Mouse (Mus musculus) testis, postnatal 14 days (tissue): ENCODE data around the gene Ngef.

Experiments
- DNase-seq: peaks from one replicate; pipeline ENCODE4 v3.0.0; 2021; ENCODE audit warnings: low spot score

Gene Ngef

GRCm38 (mm10) chr1:87573800-87574215, at the start of gene Ngef:
Gene Ngef (minus strand): TSS chr1:87573870.
- DNase-seq, result no peak

DNA sequence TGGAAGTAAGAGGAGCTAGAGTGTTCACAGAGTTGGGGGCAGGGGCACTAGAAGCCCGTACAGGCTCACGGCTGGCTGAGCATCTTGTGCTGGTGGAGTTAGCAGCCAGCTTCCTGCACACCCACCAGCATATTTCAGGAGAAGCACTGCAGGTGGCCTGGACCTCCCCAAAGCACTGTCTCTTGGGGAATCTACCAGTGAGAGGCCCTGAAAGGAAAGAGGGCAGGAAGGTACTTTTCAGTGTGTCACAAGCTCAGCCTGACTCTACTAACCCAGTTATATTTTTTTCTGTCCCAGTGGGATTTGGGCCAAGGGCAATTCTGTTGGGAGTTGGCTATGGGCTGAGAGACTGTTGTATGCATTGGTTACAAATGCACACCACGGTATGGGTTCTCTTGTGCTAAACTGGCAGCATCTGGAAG, 48.2 kb upstream of the Ngef start:
- DNase-seq, result no peak

- DNase-seq, result no peak
These were observed 47.6 kb upstream of the Ngef start for GRCm38 (mm10) chr1:87621146-87621857.

- DNase-seq, result no peak
These were observed 47.0 kb upstream of the Ngef start for GRCm38 (mm10) chr1:87620693-87621092.

DNA sequence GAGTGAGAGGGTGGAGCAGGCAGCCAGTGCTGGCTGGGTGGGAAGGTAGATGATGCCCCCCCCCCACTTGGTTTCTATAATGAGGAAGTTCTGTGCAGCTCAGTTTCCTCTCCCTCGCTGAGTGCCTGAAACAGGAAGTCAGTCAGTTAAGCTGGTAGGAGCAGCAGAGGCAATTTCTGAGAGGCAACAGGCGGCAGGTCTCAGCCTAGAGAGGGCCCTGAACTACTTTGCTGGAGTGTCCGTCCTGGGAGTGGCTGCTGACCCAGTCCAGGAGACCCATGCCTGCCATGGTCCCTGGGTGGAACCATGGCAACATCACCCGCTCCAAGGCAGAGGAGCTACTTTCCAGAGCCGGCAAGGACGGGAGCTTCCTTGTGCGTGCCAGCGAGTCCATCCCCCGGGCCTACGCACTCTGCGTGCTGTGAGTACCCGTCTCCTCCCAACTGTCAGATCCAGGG, 46.6 kb upstream of the Ngef start, which contains the start of gene Inpp5d:
Gene Inpp5d (plus strand): TSS at position 102 of the 458 bp plus-strand sequence.
- no peak for DNase-seq

- peak; percentile 25 for DNase-seq
These were observed 41.1 kb upstream of the Ngef start for GRCm38 (mm10) chr1:87614576-87615295.

DNA sequence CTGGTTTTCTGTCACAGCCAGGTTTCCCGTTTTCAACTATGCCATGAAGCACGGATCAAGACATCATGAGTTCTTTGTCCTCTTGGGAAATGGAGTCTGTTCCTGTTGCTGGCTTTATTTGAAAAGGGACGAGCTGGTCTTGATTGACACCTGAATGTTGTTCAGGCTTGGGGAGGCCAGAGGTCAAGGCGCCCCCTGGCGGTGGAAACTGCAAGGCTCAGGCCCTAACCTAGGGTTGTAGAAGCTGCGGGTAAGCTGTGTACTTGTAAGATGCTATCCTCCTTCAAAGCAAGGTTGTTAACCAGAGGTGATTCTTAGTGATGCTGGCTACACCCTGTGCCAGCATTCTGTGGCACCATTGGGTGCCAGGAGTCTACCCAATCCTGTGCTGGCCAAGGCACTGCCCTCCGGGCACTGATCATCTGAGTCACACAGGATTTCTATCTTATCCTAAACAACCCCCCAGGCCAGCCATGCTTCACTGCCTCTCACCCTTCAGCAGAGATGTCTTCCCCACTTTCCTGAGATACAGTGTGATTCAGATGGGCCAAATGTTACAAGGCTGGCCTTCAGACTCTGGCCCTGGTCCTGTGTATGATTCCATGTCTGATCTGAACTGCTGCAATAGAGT, 34.9 kb upstream of the Ngef start:
- DNase-seq, result peak; percentile 39

GRCm38 (mm10) chr1:87607385-87608091, 33.9 kb upstream of the Ngef start:
- no peak for DNase-seq

- no peak for DNase-seq
These were observed 31.6 kb upstream of the Ngef start for GRCm38 (mm10) chr1:87605296-87605695.

DNA sequence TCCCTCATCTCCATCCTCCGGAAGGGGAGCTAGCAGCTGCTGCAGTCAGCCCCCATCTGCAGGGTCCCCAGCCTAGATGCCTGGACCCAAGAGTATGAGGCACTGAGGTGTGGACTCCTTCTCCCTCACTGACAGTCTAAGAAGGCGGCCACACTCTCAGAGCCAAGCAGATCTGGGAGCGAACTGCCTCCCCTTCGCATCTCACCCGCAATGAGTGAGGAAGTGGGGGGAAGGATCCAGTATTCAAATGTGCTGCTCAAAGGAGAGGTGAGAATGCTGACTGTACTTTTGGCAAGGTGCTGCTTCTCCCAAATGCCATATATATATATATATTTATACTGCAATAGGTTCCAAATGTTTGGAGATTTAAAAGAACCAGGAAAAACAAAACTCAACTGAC, 29.7 kb upstream of the Ngef start:
- no peak for DNase-seq

- no peak for DNase-seq
These were observed 28.1 kb upstream of the Ngef start for GRCm38 (mm10) chr1:87601801-87602200.

DNA sequence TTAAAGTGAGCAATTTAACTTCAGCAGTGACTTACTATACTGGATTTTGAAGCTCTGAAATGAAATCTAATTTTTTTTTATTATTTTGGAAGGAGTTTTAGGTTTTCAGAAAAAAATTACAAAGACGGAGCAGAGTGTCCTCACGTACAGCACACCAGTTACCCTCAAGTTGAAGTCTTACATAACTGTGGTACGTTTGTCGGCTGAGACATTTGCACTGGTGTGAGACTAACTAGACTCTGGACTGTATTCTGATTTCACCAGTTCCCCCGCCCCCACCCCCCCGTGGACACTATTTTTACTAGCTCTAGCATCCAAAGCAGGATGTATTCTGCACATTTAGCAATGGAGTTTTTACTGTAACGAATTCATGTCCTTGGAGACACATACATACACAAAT, 26.9 kb upstream of the Ngef start:
- DNase-seq, result no peak

- DNase-seq, result no peak
These were observed 21.0 kb upstream of the Ngef start for GRCm38 (mm10) chr1:87594671-87595070.

GRCm38 (mm10) chr1:87594261-87594660, 20.6 kb upstream of the Ngef start:
- no peak for DNase-seq

DNA sequence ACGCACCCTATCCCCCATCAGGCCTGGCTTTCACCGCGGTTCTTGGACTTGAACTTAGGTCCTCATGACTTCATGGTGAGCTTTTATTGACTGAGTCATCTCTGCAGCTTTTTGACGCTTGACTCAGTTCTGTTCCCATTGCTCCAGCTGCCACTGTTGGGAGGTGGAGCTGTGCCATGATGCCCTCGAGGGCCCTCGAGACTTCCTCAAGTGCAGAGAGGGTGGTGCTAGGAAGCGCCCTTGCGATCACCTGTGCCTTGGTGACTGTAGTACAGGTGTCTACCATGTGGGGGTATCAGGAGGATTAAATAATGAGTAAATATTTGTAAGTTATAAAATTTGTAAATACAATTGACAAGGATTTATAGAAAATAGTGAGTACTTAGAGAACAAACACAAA, 16.3 kb upstream of the Ngef start:
- no peak for DNase-seq

GRCm38 (mm10) chr1:87589162-87589561, 15.5 kb upstream of the Ngef start:
- no peak for DNase-seq

DNA sequence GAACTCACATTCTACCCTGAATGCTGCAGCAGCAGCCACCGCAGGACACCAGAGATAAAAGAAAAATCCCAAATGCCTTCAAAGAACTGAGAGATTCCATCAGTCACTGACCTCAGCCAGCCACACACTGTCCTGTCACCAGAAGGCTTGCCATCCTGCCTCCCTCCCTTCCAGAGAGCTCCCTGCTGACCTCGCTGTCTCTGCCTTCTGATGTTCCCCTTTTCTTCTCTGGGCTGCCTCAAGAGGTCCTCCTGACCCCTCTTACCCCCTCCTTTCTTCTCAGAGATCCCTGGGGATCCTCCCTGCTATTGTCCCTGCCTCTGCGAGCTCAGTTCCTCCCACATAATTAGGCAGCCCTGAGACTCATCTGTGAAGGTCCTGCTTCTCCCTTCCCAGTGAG, 7.2 kb upstream of the Ngef start:
- no peak for DNase-seq

GRCm38 (mm10) chr1:87578965-87579364, 5.3 kb upstream of the Ngef start:
- no peak for DNase-seq

DNA sequence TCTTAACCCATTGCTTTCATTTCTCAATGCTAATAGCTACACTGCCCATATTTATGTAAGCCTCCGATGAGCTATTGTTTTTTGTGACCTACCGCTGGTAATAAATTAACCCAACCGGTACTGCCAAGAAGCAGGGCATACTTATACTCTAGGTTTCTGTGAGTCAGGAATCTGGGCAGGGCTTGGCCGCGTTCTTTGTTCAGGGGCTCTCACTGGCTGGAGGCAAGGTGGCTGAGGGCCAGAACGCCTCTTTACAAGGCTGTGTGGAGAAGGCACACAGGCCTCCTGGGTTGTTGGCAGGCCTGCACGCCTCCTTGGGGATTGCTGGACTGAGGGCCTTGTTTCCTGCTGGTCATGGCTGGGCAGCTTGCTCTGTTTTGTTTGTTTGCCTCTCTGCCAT, 1.1 kb upstream of the Ngef start:
- DNase-seq, result peak; percentile 56

DNA sequence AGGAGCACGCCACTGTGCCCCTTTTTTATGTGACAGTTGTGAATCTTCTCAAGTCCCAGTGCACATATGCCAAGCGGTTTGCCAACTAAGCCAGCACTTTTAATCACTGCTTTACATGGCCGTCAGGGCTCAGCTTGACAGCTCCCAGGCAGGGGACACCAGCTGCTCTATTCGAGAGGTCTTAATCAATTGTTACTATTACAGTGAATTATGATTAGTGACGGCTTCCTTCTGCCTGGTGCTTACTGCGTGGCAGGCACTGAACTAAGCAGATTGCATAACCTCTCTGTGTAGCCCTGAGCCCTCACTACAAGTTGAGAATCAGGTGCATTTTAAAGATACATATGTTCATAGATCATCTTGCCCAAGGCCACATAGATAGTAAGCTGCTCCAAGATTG, 683 bp upstream of the Ngef start:
- no peak for DNase-seq

DNA sequence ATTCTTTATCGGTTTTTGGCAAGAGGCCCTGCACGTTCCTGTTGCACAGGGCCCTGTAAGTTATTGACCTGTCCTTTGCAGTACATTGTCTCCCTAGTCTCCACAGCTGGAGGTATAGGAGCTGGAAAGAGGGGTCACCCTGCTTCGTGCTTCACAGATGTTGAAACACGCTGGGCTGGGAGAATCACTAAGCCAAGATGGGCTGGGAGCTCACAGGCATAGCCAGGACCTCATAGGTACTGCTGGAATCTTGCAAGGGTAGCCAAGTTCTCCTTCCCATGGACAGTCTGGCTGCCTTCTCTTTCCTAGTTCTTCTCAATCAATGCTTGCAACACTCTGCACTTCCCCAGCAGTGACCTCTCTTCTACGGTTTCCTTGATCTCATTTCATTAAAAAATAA, 409 bp downstream of the Ngef start:
- DNase-seq, result no peak

GRCm38 (mm10) chr1:87568398-87568797, 5.3 kb downstream of the Ngef start:
- DNase-seq, result no peak
